Mouse (Mus musculus) spleen, postnatal 10 days (tissue): ENCODE results near the gene Tcp11l2.

ENCODE experiments used
- DNase-seq, 2 experiments: peaks; one replicate each; pipeline ENCODE4 v3.0.0; 2021 to 2022; ENCODE audit warnings: low spot score in 2 of 2

The Tcp11l2 gene

DNA sequence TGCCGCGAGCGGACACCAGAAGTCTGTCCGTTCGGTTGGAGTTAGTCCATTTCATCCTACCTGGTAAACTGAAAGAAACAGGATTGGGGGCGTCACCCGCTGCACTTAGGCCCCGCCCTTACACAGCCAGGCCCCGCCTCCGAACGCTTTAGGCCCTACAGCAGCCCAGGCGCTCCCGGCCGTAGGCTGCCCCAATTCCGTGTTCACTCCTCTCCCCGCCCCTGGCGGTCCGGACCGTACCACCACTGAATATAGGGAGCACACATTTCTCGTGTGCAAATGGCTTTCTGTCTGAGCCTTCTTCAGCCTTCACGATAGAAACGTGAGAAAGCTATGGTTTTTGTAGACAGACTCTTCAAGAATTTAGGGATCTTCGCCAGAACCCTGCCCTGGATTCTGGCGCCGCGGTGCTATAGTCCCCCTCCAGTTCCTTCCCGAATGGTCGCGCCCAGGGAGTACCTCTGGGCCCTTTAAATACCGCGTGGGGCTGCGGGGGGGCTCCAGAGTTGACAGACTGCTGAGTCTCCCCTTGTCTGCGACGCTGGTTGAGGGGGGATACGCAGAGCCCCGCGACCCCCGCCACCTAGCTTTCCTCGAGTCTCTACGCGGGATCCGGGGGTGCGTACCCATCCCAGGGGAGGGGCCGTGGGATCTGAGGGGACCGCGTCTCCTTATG lies at the start of gene Tcp11l2:
TSS of gene Tcp11l2 (plus strand) at position 232 of the 676 bp plus-strand sequence.
- peak; percentile 91 to 95 for DNase-seq

DNA sequence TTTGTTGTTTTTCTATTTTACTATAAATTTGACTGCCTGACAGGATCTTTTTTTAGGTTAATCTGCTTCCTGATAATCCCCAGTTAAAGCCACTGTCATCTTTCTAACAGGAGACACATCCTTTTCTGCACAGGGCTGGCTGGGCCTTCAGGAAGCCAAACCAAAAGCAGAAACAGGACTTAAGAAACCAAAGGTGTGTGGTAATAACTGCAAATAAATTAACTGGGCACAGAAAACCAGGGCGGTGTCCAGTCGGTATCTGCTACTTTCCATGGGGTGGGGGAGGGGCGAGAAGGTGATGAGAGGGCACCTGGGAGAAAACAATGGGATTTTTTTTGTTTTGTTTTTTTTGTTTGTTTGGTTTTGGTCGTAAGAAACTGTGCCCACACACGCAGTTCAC lies 49.4 kb upstream of the Tcp11l2 start:
- DNase-seq, result no peak

DNA sequence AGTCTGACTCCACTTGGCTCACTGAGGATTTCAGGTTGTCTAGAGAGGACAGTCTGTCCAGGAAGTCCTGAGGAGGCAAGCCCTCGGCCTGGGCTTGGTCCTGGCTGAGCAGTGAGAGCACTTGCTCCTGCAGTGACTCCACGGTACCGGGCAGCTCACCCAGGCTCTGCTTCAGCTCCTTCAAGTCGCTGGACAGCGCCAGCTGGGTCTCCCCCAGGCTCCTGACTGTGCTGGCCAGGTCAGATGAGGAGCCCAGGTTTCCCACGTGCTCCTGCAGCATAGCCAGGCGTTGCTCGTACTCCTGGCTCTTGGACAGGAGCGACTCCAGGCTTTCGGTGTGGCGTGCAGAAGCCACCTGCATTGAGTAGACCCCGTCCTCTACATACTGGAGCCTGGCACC lies 48.8 kb upstream of the Tcp11l2 start:
- DNase-seq, result no peak

DNA sequence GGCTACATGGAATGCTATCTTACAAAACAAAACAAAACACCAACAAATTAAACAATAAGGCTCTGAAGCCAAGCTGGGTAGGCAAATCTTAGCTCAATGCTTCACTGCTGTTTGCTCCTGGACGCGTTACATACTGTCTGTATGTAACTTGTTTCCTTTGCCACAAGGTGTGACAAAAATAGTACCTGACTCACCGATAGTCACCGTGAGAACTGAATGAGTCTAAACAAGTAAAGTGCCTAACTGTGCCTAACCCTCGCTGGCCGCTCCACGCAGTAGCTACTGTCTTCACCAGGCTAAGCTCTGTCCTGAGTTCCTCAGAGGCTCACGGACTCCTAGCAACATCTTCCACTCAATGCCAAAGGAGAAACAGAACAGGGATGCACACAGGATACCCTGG lies 46.0 kb upstream of the Tcp11l2 start:
- no peak for DNase-seq

DNA sequence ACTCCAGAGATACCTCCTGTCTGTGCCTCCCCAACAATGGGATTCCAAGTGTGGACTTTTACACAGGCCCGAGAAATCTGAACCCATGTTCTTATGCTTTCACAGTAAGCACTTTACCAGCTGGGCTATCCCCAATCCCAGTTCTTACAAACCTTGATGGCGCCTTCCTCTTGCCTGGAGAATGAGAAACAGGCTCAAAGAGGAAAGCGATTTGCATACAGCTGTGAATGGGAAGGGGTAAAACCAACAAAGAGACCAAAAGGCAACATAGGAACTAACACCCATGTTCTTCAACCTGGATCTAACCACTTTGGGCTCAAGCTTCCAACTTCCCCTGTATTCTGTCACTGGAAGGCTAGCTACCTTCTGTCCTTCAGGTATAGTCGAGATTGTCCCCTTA lies 44.9 kb upstream of the Tcp11l2 start:
- no peak for DNase-seq

DNA sequence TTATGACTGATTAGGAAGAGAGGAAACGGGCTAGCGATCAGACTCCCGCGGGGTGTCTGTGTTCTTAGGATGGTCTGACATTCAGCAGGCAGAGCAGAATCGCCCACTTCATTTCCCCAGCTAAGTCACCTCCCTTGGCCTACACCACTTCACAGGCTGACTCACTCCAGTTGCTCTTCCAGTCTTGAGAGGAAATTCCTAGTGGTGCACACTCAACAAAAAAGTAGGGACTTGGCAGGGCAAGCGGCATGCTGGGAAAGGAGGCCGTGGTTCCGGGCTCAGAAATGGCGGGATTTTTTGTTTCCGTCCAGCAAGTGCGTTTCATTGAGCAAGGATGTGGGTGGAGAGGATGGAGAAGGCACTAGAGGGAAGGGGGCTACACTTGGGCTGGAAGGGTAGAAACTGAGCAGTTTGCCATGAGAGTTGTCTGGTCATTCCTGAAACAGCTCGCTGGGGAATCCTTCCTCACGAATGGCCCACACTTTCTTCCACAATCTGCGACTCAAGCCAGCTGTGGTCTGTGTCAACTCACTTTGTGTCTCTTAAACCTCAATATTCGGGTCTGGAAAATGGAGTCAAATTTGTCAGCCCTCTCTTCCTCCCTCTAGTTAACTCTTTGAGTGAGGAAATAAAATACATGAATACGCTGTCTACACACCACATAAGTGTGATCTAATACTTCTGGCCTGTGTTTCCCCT lies 44.1 kb upstream of the Tcp11l2 start:
- no peak for DNase-seq

DNA sequence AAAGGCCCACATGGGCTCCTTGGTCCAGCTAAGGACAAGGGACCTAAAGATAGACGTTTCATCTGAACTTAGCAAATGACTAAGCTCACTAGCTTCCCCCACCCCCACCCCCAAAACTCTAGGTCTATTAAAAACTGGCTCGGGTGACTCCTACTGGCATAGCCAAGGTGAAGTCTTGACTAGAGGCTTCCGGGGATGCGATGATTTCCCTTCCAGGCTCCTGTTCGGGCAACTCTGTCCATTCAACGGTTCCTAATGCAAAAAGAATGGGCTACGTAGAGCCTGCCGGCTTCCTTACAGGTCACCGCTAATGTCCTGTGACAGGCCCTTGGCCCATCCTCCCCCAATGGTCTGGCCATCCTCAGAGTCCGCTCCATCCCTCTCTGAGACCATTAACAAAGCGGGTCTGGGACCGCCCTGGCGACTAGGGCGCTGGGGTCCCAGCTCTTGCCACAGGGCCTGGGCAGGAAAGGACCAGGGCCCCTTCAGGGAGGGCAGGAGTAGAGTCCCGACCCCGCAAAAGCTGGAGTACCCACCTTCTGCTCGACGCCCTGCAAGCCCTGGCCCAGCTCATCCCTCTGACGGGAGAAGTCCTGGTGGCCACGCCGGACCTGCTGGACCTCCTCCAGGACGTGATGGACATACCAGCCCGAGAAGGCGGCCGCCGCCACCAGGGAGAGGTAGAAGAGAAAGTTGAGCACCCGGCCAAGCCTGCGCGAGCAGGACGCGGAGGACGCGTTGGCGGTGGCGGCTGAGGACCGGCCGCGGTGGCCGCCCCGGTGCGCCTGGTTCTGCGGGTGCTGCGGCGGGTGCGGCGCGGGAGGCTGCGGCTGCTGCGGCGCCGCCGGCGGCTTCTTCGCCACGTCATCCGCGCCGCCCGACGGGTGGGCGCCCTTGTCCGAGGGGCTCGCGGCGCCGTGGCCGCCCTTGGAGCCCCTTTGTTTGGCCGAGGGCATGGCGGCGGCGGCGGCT lies 43.2 kb upstream of the Tcp11l2 start:
- DNase-seq, result peak; percentile 31 to 49

DNA sequence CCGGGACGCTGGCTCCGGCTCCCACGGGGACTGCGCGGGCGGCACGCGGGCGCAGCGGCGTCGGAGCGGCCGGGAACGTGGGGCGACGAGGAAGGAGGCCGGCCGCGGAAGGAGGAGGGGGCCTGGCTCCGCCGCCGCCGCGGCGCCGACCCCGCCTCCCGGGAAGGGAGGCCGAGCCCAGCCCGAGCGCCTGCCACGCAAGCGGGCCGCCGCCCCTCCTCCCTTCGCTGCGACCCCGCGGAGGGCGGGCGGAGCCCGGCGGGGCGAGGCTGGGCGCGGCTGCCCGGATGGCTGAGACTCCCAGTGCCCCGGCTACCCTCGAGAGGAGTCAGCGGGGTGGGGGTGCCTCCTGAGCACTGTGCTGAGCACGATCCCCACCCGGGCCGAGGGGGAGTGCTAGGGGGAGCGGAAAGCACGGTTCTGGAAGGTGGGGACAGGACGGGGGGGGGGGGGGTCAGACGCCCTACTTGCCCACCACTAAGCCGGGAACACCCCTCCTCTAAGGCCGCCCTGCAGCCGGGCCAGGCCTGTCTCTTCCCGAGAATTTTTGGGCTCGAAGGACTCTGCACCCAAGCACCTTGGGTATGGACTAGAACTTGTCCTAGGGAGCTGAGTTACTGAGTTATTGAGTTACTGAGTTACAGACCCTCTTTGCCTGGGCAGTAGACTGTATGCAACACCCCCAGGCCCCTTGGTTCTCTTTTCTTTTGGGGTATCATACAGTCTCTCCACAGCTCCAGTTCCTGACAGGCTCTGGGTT lies 42.3 kb upstream of the Tcp11l2 start, which contains the start of gene Ckap4:
TSS of gene Ckap4 (minus strand) at position 151 of the 760 bp plus-strand sequence.
- DNase-seq, result peak in 1 of 2 experiments; percentile 50

DNA sequence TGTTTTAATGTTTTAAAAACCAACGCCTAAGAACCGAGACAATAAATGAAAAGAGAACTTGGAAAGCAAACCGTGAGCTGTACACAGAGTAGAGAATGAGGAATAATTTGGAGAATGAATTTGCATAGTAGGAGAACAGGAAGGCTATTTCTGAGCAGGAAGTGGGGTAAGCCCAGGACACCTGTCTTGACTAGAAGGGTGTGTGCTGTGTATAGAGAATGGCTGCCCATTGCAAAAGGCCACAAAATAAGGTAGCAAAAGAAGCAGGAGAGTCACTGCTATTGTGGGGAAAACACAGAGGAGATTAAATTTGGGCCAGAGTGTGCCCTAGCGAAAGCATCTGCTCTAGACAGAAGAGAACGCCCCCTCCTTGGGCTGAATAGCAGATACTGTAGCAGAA lies 41.0 kb upstream of the Tcp11l2 start:
- no peak for DNase-seq

DNA sequence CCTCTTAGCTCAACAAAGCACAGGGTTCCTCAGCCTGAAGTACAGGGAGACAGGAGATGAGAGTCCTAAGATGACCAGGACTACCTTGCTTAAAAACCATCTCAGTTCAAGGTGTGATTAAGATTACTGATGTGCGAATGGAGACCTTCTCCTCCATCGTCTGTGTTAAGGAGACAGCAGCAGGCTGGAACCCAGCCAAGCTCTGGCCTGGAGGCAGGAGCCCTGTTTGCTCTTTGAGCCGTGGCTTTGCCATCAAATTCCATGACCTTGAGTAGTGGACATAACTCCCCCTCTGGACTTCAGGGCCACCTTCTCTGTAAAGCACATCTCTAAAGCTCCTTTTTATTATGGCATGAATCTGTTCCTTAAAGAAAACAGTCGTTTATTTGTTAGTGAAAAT lies 40.6 kb upstream of the Tcp11l2 start:
- no peak for DNase-seq

DNA sequence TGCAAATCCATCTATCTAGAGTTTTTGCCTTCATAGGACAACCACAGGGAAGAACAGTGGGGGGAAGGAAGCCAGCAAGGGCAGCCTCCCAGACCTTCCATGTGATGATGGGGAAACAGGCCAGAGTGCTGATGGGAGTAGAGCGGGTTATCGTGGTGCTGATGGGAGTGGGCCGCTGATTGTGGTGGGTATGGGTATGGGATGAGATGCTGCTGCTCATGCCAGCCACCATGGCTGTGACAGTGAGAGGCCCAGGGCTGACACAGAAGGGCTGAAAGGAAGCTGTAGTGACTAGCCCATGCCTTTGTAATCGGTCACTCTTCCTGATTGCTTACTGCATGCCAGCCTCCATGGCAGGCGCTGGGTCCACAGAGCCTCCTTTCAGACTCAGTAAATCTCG lies 36.8 kb upstream of the Tcp11l2 start:
- DNase-seq, result no peak

DNA sequence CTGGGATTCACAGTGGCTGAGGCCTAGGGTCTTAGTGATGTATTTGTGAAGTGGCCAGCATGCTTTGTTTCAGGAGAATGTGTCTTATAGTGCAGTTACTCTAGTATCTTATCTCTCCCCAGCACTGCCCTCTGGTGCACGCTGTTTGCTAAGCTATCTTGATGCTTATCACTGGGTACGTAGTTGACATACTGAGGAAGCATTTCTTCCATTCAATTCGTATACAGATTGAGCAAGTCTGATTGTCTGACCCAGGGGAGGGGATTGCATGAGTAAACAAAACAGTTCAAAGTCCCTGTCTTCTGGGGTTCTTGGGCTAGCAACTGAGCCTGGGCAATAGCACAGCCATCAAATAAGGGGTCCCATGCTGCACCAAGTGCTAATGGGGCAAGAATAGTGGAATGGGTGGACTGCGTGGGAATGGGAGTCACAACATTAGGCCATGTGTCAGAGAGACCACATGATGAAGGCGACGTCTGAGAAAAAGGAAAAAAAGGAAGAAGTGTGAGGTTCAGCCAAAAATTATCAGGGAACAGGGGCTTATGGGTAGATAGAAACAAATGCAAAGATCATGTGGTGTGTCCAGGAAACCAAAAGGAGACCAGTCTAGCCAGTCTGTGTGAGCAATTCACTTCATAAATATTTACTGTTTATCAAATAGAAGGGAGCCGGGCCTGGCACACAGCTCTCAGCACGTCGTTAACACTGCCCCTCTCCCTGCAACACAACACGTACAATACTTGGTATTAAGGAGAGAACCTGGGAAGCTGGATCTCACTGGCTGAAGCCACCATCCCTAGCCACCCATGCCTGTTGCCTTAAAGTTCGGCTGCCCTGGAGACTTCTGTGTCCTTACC lies 33.4 kb upstream of the Tcp11l2 start:
- DNase-seq, result no peak

DNA sequence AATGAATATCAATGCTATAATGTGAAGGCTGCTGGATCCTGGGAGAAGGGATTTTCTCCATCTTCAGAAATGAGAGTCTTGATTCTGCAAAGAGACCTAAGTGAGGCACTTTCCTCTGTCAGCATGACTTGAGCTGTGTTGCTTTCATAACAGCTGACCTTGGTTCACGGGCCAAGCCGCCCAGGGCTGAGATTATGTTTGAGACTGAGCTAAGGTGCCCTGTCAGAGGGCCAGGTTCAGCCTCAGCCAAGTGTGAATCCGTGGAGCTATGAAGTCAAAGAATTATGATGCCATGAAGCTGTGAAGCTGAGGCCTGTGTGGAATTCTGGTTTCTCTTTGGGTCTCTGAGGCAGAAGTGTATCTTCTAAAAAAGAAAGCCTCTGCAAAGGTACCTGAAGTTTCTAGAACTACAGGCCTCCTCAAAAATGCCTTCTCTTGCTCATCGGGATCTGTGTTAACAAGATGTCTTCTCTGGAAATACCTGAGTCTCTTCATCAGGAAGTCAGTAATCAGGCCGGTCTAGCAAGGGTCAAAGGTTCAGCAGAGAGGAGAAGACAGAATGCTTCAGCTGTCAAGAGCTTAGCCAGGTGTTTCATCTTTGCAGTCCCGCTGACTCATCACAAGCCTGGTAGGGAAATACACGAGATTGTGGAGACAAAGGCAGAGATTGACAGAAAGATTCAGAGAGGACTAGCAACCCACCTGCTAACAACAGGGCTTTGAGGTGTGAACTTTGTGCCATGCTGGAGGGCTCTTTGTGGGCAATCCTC lies 31.4 kb upstream of the Tcp11l2 start:
- DNase-seq, result no peak

DNA sequence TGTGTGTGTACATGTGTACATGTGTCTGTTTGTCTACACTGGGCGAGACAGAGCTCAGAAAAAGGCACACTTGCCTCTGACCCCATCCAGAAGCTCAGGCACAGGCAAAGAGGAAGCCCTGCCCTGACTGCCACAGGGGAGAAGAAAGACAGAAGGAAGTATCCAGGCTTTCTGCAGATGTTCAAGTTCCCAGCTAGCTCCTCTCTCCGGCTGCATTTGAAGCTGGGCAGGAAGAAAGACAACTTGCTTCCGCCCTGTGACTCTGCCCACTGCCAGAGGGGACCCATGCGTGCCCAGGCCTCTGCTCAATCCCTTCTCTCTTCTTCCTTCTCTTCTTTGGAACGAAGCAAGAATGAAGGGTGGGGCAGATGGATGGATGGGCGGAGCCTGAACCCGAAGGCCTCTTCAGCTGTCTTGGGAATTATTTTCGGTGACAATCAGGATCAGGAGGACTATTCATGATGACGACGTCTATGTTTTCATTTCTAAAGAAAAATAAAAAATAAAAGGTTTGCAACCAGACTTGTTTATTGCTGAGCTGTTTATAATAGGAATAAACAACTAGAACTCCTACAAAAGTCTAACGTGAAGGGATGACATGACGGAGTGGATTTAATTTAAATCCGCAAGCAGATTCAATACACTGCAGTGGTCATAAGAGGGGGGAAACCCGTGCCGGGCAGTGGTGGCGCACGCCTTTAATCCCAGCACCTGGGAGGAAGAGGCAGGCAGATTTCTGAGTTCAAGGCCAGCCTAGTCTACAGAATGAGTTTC lies 27.1 kb upstream of the Tcp11l2 start:
- DNase-seq, result no peak

DNA sequence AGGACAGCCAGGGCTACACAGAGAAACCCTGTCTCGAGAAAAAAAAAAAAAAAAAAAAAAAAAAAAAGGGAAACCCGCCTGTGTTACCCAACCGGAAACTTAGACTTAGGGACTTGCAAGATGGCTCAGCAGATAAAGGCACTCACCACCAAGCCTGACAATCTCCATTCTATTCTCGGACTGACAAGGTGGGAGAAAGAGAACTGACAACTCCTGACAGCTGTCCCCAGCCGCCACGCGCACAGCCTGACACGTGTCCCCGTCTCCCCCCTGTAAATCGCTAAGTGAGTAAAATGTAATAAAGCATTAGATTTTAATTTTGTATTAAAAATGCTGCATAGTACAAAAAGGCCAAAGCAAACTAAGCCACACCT lies 26.5 kb upstream of the Tcp11l2 start:
- no peak for DNase-seq

DNA sequence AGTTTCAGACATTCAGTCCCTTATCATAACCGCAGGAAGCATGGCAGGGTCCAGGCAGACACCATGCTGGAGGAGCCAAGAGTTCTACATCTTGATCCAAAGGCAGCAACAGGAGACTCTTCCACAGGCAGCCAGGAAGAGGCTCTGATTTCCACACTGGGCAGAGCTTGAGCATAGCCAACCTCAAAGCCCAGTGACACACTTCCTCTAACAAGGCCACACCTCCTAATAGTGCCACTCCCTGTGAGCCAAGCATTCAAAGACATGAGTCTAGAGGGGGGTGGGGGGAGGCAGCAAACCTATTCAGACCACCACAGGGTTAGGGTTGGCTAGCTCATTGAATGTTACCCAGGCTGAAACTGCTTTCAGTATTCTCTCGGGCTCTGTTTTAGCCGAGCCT lies 24.6 kb upstream of the Tcp11l2 start:
- DNase-seq, result no peak

DNA sequence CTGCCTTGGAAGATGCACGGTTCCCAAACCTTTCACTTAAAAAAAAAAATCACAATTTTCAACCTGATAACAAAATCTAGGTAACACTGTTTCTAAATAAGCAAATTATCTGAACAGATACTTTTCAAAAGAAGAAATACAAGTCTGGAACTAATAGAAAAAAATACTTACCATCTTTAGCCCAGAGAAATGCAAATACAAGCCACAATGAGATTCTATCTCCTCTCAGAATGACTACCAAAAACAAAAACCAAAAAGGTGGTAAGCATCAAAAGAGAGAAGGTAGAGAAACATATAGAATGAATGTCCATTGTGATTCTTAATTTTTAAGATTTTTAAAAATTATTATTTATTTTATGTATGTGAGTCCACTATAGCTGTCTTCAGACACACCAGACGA lies 23.9 kb upstream of the Tcp11l2 start:
- DNase-seq, result no peak

DNA sequence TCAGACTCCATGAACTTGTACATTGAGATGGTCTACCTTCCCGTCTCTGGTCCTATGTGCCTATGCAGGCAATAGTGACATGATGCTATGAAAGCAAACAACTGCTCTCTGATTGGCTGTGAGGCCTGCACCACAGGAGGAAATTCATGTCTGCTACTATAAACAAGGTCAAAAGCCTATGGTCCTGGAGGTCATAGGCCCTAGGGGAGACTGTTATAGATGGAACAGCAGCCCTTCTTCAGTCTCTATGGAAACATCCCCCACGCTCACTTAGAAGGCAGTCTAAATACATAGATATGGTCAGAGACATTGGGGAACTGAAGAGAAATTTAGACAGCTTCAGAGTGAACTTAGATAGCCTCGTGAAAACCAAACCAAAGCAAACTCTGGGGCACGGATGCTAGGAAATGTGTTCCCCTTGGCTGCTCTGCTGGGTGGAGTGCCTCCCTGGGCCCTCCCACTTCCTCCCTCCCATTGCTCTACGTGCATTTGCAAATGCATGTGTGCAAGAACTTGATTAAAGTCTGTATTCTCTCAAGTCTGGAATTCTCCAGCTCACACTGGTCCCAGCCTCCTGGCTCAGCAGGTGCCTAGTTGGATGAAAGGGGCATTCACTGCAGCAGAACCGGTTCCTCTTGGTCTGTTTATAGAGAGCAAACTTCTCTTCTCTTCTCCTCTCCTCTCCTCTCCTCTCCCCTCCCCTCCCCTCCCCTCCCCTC lies 22.0 kb upstream of the Tcp11l2 start:
- peak in 1 of 2 experiments; percentile 41 for DNase-seq
